Mouse (Mus musculus): Measurements from ENCODE around the gene Il6st.

GRCm38 (mm10) chr13:112527186-112527585, 63.3 kb downstream of the Il6st start:
- TF ChIP-seq CTCF (IDR thresholded peaks at IDR 0.05) (no peak), POLR2A (IDR thresholded peaks at IDR 0.05; ENCODE audit: insufficient read depth, low read depth, low read length) (no peak)

Data from heart, adult 2 months (tissue).